Mouse (Mus musculus) left cerebral cortex, postnatal 14 days (tissue): ENCODE results near the gene Gm29609. TPM values are rescaled to one million over a fixed set of nuclear protein-coding genes. Genes with fewer than 3 reads are reported as not detected.

Source experiments
- DNase-seq, 2 experiments: peaks; one replicate each; pipeline ENCODE4 v3.0.0; 2021 to 2022; ENCODE audit warnings: low spot score in 2 of 2, mixed read lengths in 1 of 2
- intact Hi-C: fragments of 180-260 bp; cut with DNase I; formaldehyde crosslinking; loops from one replicate; pipeline ENCODE4 v1.15.1; 2025
- total RNA-seq, 2 experiments: library from RNA; stranded (reverse); gene quantifications; 2 replicates each; pipeline ENCODE4 v1.2.3; 2021

Gm29609 gene
- total RNA-seq, 2 experiments from 2014 or later = 3.3 TPM

- intact Hi-C loops = no loop called here
- no peak for DNase-seq
Measured at GRCm38 (mm10) chr5:31095711-31096480, 83.8 kb downstream of the Gm29609 start.

GRCm38 (mm10) chr5:31094799-31095691, 84.7 kb downstream of the Gm29609 start:
- DNase-seq = peak in 1 of 2 experiments; percentile 57
- intact Hi-C loops = loop anchor here (5.0 kb wide), 1 partner anchor 32 kb away; no protein-coding TSS in a partner anchor

Other genes starting within 250 kb of the Gm29609 start
- 10 to 100 TPM; 33.2 to 35.3 TPM for gene Cgref1, start 234.3 kb downstream of the Gm29609 start, total RNA-seq
- 100 to 1,000 TPM; 122 to 140 TPM for gene Preb, start 219.6 kb downstream of the Gm29609 start, total RNA-seq
- gene Tcf23, start 211.2 kb downstream of the Gm29609 start, total RNA-seq = under 1 TPM in 1 of 2 experiments, not detected in 1; 0.09 TPM
- gene Atraid, start 131.6 kb downstream of the Gm29609 start, total RNA-seq = 10 to 100 TPM; 71.4 to 75.3 TPM
- gene Slc5a6, start 131.0 kb downstream of the Gm29609 start, total RNA-seq = 10 to 100 TPM; 11.8 to 18.0 TPM
- 10 to 100 TPM; 17.9 to 19.4 TPM for gene Cad, start 125.1 kb downstream of the Gm29609 start, total RNA-seq
- gene Dnajc5g, start 73.6 kb downstream of the Gm29609 start, total RNA-seq = not detected
- gene Slc30a3, start 71.7 kb downstream of the Gm29609 start, total RNA-seq = 100 to 1,000 TPM; 148 to 193 TPM
- gene Trim54, start 63.2 kb downstream of the Gm29609 start, total RNA-seq = 1 to 10 TPM; 1.9 to 2.0 TPM
- gene Ucn, start 41.1 kb downstream of the Gm29609 start, total RNA-seq = 1 to 10 TPM; 2.5 to 2.7 TPM
- gene Mpv17, start 25.7 kb downstream of the Gm29609 start, total RNA-seq = 10 to 100 TPM; 40.5 to 49.8 TPM
- gene Gtf3c2, start 233 bp upstream of the Gm29609 start, total RNA-seq = 10 to 100 TPM; 54.9 to 57.2 TPM
- 10 to 100 TPM; 72.2 to 77.1 TPM for gene Snx17, start 13.3 kb upstream of the Gm29609 start, total RNA-seq
- gene Eif2b4, start 13.5 kb upstream of the Gm29609 start, total RNA-seq = 10 to 100 TPM; 39.5 to 49.2 TPM
- 10 to 100 TPM; 27.2 to 31.1 TPM for gene Zfp513, start 22.4 kb upstream of the Gm29609 start, total RNA-seq
- gene Ppm1g, start 40.8 kb upstream of the Gm29609 start, total RNA-seq = 10 to 100 TPM; 77.5 to 87.1 TPM
- 10 to 100 TPM; 72.9 to 75.8 TPM for gene Nrbp1, start 61.0 kb upstream of the Gm29609 start, total RNA-seq
- gene Gm9970, start 61.3 kb upstream of the Gm29609 start, total RNA-seq = not detected
- 1 to 10 TPM; 1.6 to 2.0 TPM for gene Krtcap3, start 71.8 kb upstream of the Gm29609 start, total RNA-seq
- 10 to 100 TPM; 82.8 to 93.9 TPM for gene Ift172, start 111.2 kb upstream of the Gm29609 start, total RNA-seq
- gene Fndc4, start 116.2 kb upstream of the Gm29609 start, total RNA-seq = 100 to 1,000 TPM; 124 to 147 TPM
- under 1 TPM; 0.11 to 0.30 TPM for gene Gckr, start 117.5 kb upstream of the Gm29609 start, total RNA-seq